Mouse (Mus musculus) central nervous system, embryonic 14 days (tissue): Measurements from ENCODE around the gene Fancb. TPM values are rescaled to one million over a fixed set of nuclear protein-coding genes. Genes with fewer than 3 reads are reported as not detected.

ENCODE experiments used
- polyA plus RNA-seq: library from polyadenylated mRNA; depleted of rRNA; stranded (reverse); fragments of >200 nt; gene quantifications from 2 replicates; pipeline ENCODE4 v1.2.3, GENCODE M21; 2012; rRNA removed

Fancb gene
- polyA plus RNA-seq = 3.6 and 3.8 TPM in 2 replicates

DNA sequence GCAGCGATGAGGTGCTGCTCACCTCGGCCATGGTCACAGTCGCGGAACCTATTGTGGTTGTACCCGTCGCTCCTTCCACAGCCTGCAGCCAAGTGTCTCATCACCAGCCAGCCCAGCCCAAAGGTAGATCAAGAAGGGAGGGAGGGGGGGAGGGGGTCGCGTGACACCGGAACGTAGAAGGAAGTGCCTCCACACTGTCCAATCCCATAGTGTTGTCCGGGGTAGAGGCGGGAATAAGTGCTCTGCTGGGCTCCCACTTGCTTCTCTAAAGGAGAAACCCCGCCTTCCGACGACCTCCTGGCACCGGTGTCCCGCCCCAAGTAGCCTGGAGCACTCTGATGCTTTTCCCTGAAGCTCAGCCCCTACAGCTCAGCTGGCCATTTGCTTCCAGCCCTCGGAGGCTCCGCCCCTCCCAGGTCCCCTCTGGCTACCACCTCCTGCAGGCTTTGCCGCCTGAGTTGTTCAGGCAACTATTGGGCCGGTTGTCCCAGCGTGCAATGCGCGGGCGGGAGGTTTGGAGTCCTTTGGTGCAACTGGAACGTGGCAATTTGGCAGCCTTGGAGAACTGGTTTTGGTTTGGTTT, at the start of gene Fancb, which contains the start of gene Mospd2:
Gene Fancb (plus strand): TSS at position 400 of the 583 bp plus-strand sequence.
Gene Mospd2 (minus strand): TSS at position 183 of the 583 bp plus-strand sequence.

DNA sequence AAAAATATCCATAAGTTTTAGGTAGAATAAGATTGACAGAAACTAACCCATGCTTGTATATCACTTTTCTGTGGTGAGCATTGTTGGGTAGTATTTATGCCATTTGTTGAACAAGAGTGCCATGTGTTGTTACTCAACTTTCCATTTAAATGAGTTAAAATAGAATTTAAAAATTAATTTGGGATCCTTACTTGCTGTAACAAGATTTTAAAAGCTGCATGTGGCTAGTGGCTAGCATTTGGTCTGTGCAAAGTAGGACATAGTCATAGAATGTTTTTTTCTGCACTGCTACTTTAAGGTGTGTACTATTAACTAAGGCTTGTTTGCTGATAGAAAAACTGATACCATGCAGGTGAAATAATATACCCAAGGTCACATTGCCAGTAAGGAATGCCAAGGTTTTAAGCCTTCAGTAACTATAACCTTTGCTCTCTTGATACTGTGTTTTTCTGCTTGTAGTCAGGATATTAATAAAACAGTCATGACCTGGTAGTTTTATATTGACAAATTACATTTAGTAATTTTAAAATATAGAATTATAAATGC, 24.5 kb downstream of the Fancb start, which contains the start of gene Gm17604:
Gene Gm17604 (minus strand): TSS at position 51 of the 546 bp plus-strand sequence.

Other genes starting within 250 kb of the Fancb start
- gene Mospd2, start 217 bp upstream of the Fancb start, polyA plus RNA-seq = 17.1 and 18.6 TPM in 2 replicates
- not detected in 2 replicates for gene Gm17604, start 24.2 kb downstream of the Fancb start, polyA plus RNA-seq